Mouse (Mus musculus): ENCODE data around the gene Psmd10. TPM values are rescaled to one million over a fixed set of nuclear protein-coding genes. Genes with fewer than 3 reads are reported as not detected.

Psmd10 gene
- polyA plus RNA-seq, 1 experiment from 2014 or later, result 49.2 TPM

GRCm38 (mm10) chrX:140978943-140979342 lies 22.4 kb upstream of the Psmd10 start:
- H3K4me1 ChIP-seq (ENCODE audit: control insufficient read depth, insufficient read depth, low read length), result 0 out of 2 replicates have a peak, but pooled peaks cover 2% of the 10 kb centered on the region
- ATAC-seq, result no peak
- H3K27ac ChIP-seq (ENCODE audit: low read length), result no peak overlapping the region
- WGBS, result 94% methylated on average over 1 of the region's 1 CpGs
- no peak overlapping the region for H3K9ac ChIP-seq (ENCODE audit: low read depth, low read length)
- H3K9me3 ChIP-seq (ENCODE audit: control insufficient read depth, low read length), result no peaks in the 10 kb centered on the region
- no peak overlapping the region for H3K4me2 ChIP-seq (ENCODE audit: low read depth, low read length)
- H3K4me3 ChIP-seq (ENCODE audit: low read length), result no peak overlapping the region
- peaks cover 5% of the 10 kb centered on the region for H3K27me3 ChIP-seq (replicated peaks; ENCODE audit: control insufficient read depth, insufficient read depth, low read length)
- no peaks in the 10 kb centered on the region for H3K36me3 ChIP-seq (ENCODE audit: control insufficient read depth, insufficient read depth, low read length)

- ATAC-seq, result peak; percentile 70
- Histone ChIP-seq H3K4me1 (ENCODE audit: control insufficient read depth, insufficient read depth, low read length) (no peaks in the 10 kb centered on the region), H3K27ac (ENCODE audit: low read length) (no peak overlapping the region), H3K27me3 (replicated peaks; ENCODE audit: control insufficient read depth, insufficient read depth, low read length) (0 out of 2 replicates have a peak, but pooled peaks cover 3% of the 10 kb centered on the region), H3K9ac (ENCODE audit: low read depth, low read length) (peak overlapping the region; percentile 56), H3K36me3 (ENCODE audit: control insufficient read depth, insufficient read depth, low read length) (no peaks in the 10 kb centered on the region), H3K9me3 (ENCODE audit: control insufficient read depth, low read length) (no peaks in the 10 kb centered on the region), H3K4me2 (ENCODE audit: low read depth, low read length) (peak overlapping the region; percentile 52), H3K4me3 (ENCODE audit: low read length) (peak overlapping the region; percentile 52)
- WGBS, result 17% methylated on average over 5 of the region's 5 CpGs
Observed at GRCm38 (mm10) chrX:140956959-140957358, 431 bp upstream of the Psmd10 start.

GRCm38 (mm10) chrX:140953618-140954017 lies 2.9 kb downstream of the Psmd10 start:
- no peaks in the 10 kb centered on the region for H3K36me3 ChIP-seq (ENCODE audit: control insufficient read depth, insufficient read depth, low read length)
- no peaks in the 10 kb centered on the region for H3K27me3 ChIP-seq (replicated peaks; ENCODE audit: control insufficient read depth, insufficient read depth, low read length)
- no peak overlapping the region for H3K9ac ChIP-seq (ENCODE audit: low read depth, low read length)
- H3K4me3 ChIP-seq (ENCODE audit: low read length), result no peak overlapping the region
- no peak overlapping the region for H3K27ac ChIP-seq (ENCODE audit: low read length)
- no peaks in the 10 kb centered on the region for H3K4me1 ChIP-seq (ENCODE audit: control insufficient read depth, insufficient read depth, low read length)
- no peak for ATAC-seq
- H3K4me2 ChIP-seq (ENCODE audit: low read depth, low read length), result no peak overlapping the region
- no peaks in the 10 kb centered on the region for H3K9me3 ChIP-seq (ENCODE audit: control insufficient read depth, low read length)
- WGBS, result 89% methylated on average over 4 of the region's 4 CpGs

- Histone ChIP-seq H3K4me3 (ENCODE audit: low read length) (no peak overlapping the region), H3K4me2 (ENCODE audit: low read depth, low read length) (no peak overlapping the region), H3K9me3 (ENCODE audit: control insufficient read depth, low read length) (no peaks in the 10 kb centered on the region), H3K27ac (ENCODE audit: low read length) (no peak overlapping the region), H3K27me3 (replicated peaks; ENCODE audit: control insufficient read depth, insufficient read depth, low read length) (0 out of 2 replicates have a peak, but pooled peaks cover 7% of the 10 kb centered on the region), H3K4me1 (ENCODE audit: control insufficient read depth, insufficient read depth, low read length) (no peaks in the 10 kb centered on the region), H3K36me3 (ENCODE audit: control insufficient read depth, insufficient read depth, low read length) (no peaks in the 10 kb centered on the region), H3K9ac (ENCODE audit: low read depth, low read length) (no peak overlapping the region)
- 53% methylated on average over 5 of the region's 5 CpGs for WGBS
- no peak for ATAC-seq
Observed at GRCm38 (mm10) chrX:140936271-140936670, 20.3 kb downstream of the Psmd10 start.

GRCm38 (mm10) chrX:140933263-140933662 lies 23.3 kb downstream of the Psmd10 start:
- H3K9ac ChIP-seq (ENCODE audit: low read depth, low read length), result no peak overlapping the region
- H3K27ac ChIP-seq (ENCODE audit: low read length), result no peak overlapping the region
- 77% methylated on average over 3 of the region's 3 CpGs for WGBS
- 0 out of 2 replicates have a peak, but pooled peaks cover 7% of the 10 kb centered on the region for H3K27me3 ChIP-seq (replicated peaks; ENCODE audit: control insufficient read depth, insufficient read depth, low read length)
- H3K9me3 ChIP-seq (ENCODE audit: control insufficient read depth, low read length), result no peaks in the 10 kb centered on the region
- no peak overlapping the region for H3K4me3 ChIP-seq (ENCODE audit: low read length)
- H3K4me1 ChIP-seq (ENCODE audit: control insufficient read depth, insufficient read depth, low read length), result no peaks in the 10 kb centered on the region
- no peaks in the 10 kb centered on the region for H3K36me3 ChIP-seq (ENCODE audit: control insufficient read depth, insufficient read depth, low read length)
- no peak overlapping the region for H3K4me2 ChIP-seq (ENCODE audit: low read depth, low read length)
- ATAC-seq, result no peak

GRCm38 (mm10) chrX:140932066-140932465 lies 24.5 kb downstream of the Psmd10 start:
- Histone ChIP-seq H3K27ac (ENCODE audit: low read length) (no peak overlapping the region), H3K9me3 (ENCODE audit: control insufficient read depth, low read length) (no peaks in the 10 kb centered on the region), H3K9ac (ENCODE audit: low read depth, low read length) (no peak overlapping the region), H3K4me2 (ENCODE audit: low read depth, low read length) (no peak overlapping the region), H3K27me3 (replicated peaks; ENCODE audit: control insufficient read depth, insufficient read depth, low read length) (0 out of 2 replicates have a peak, but pooled peaks cover 7% of the 10 kb centered on the region), H3K4me1 (ENCODE audit: control insufficient read depth, insufficient read depth, low read length) (no peaks in the 10 kb centered on the region), H3K4me3 (ENCODE audit: low read length) (no peak overlapping the region), H3K36me3 (ENCODE audit: control insufficient read depth, insufficient read depth, low read length) (no peaks in the 10 kb centered on the region)
- ATAC-seq, result no peak
- 73% methylated on average over 3 of the region's 3 CpGs for WGBS

- 78% methylated on average over 6 of the region's 6 CpGs for WGBS
- H3K4me3 ChIP-seq (ENCODE audit: low read length), result no peak overlapping the region
- H3K36me3 ChIP-seq (ENCODE audit: control insufficient read depth, insufficient read depth, low read length), result no peaks in the 10 kb centered on the region
- no peak overlapping the region for H3K9ac ChIP-seq (ENCODE audit: low read depth, low read length)
- H3K9me3 ChIP-seq (ENCODE audit: control insufficient read depth, low read length), result no peaks in the 10 kb centered on the region
- no peak overlapping the region for H3K4me2 ChIP-seq (ENCODE audit: low read depth, low read length)
- H3K4me1 ChIP-seq (ENCODE audit: control insufficient read depth, insufficient read depth, low read length), result no peaks in the 10 kb centered on the region
- 0 out of 2 replicates have a peak, but pooled peaks cover 5% of the 10 kb centered on the region for H3K27me3 ChIP-seq (replicated peaks; ENCODE audit: control insufficient read depth, insufficient read depth, low read length)
- ATAC-seq, result no peak
- H3K27ac ChIP-seq (ENCODE audit: low read length), result no peak overlapping the region
Observed at GRCm38 (mm10) chrX:140921321-140921720, 35.2 kb downstream of the Psmd10 start.

GRCm38 (mm10) chrX:140907360-140907759 lies 49.2 kb downstream of the Psmd10 start, which contains the start of gene Vsig1:
Gene Vsig1 (plus strand): TSS chrX:140907608.
- no peak within 1 kb of the TSS for H3K4me3 ChIP-seq (ENCODE audit: low read length)
- H3K27ac ChIP-seq (ENCODE audit: low read length), result no peak within 1 kb of the TSS
- no peak for ATAC-seq
- 50% methylated on average over 7 of the region's 7 CpGs for WGBS
- no peaks in the 10 kb centered on the region for H3K36me3 ChIP-seq (ENCODE audit: control insufficient read depth, insufficient read depth, low read length)
- no peak within 1 kb of the TSS for H3K9ac ChIP-seq (ENCODE audit: low read depth, low read length)
- no peaks in the 10 kb centered on the region for H3K4me1 ChIP-seq (ENCODE audit: control insufficient read depth, insufficient read depth, low read length)
- H3K9me3 ChIP-seq (ENCODE audit: control insufficient read depth, low read length), result no peaks in the 10 kb centered on the region
- no peaks in the 10 kb centered on the region for H3K27me3 ChIP-seq (replicated peaks; ENCODE audit: control insufficient read depth, insufficient read depth, low read length)
- H3K4me2 ChIP-seq (ENCODE audit: low read depth, low read length), result no peak within 1 kb of the TSS

- Histone ChIP-seq H3K4me2 (ENCODE audit: low read depth, low read length) (no peak overlapping the region), H3K9ac (ENCODE audit: low read depth, low read length) (no peak overlapping the region), H3K4me3 (ENCODE audit: low read length) (no peak overlapping the region), H3K4me1 (ENCODE audit: control insufficient read depth, insufficient read depth, low read length) (no peaks in the 10 kb centered on the region), H3K36me3 (ENCODE audit: control insufficient read depth, insufficient read depth, low read length) (no peaks in the 10 kb centered on the region), H3K9me3 (ENCODE audit: control insufficient read depth, low read length) (no peaks in the 10 kb centered on the region), H3K27me3 (replicated peaks; ENCODE audit: control insufficient read depth, insufficient read depth, low read length) (no peaks in the 10 kb centered on the region), H3K27ac (ENCODE audit: low read length) (no peak overlapping the region)
- 58% methylated on average over 3 of the region's 3 CpGs for WGBS
- ATAC-seq, result no peak
Observed at GRCm38 (mm10) chrX:140903487-140903886, 53.0 kb downstream of the Psmd10 start.

Data from intestine, embryonic 16.5 days (tissue).